Mouse (Mus musculus) CH12.LX (cell line): Measurements from ENCODE around the gene Scfd2. TPM values are rescaled to one million over a fixed set of nuclear protein-coding genes. Genes with fewer than 3 reads are reported as not detected.

Experiments
- DNase-seq: peaks from one replicate; pipeline ENCODE4 v3.0.0-alpha.2; 2013; ENCODE audit errors: extremely low read depth
- H3K27ac ChIP-seq: 2 replicates; pipeline ENCODE4 v1.5.1; 2012; ENCODE audit warnings: low read depth, mild to moderate bottlenecking, control low read depth, moderate library complexity; ENCODE audit not compliant: insufficient read depth
- H3K27me3 ChIP-seq: replicated peaks from 2 replicates; pipeline ENCODE3; 2012; ENCODE audit warnings: inconsistent platforms
- H3K36me3 ChIP-seq, 2 experiments: replicated peaks in 1 of 2; 2 replicates each; pipeline versions ENCODE3 to v1.6.1; 2012; ENCODE audit warnings: inconsistent platforms in 1 of 2, low read length in 1 of 2, mild to moderate bottlenecking in 1 of 2, mixed read lengths in 1 of 2, moderate library complexity in 1 of 2; ENCODE audit not compliant: control insufficient read depth in 1 of 2, insufficient read depth in 1 of 2
- H3K4me1 ChIP-seq, 2 experiments: 2 replicates each; pipeline ENCODE4 v1.6.1; 2012; ENCODE audit warnings: inconsistent platforms in 1 of 2, moderate library complexity in 1 of 2; ENCODE audit not compliant: insufficient read depth in 2 of 2, control insufficient read depth in 1 of 2
- H3K4me2 ChIP-seq: 2 replicates; pipeline ENCODE4 v1.6.1; 2012; ENCODE audit warnings: low read depth, mild to moderate bottlenecking, control low read depth; ENCODE audit not compliant: poor library complexity, insufficient read depth, severe bottlenecking
- H3K4me3 ChIP-seq, 3 experiments: fragments of 150-350 bp in 1 of 3; sonication (generic) in 1 of 3; replicated peaks in 1 of 3; 2 replicates each; pipeline versions ENCODE3 to v1.5.1; 2011 to 2012; ENCODE audit warnings: low read depth in 2 of 3, low read length in 2 of 3, mild to moderate bottlenecking in 2 of 3, moderate library complexity in 2 of 3, control low read depth in 1 of 3, improper control_type of control experiment in 1 of 3, inconsistent platforms in 1 of 3, mixed read lengths in 1 of 3; ENCODE audit not compliant: poor library complexity in 1 of 3
- H3K79me2 ChIP-seq: replicated peaks from 2 replicates; pipeline ENCODE4 v1.6.1; 2012; ENCODE audit warnings: mild to moderate bottlenecking, moderate library complexity; ENCODE audit not compliant: control insufficient read depth, poor library complexity, insufficient read depth, severe bottlenecking; ENCODE audit errors: extremely low read depth
- H3K9ac ChIP-seq: 2 replicates; pipeline ENCODE4 v1.6.1; 2012; ENCODE audit warnings: low read depth, mild to moderate bottlenecking, control low read depth, moderate library complexity; ENCODE audit not compliant: insufficient read depth
- H3K9me3 ChIP-seq: replicated peaks from 2 replicates; pipeline ENCODE3; 2012; ENCODE audit warnings: low read length, inconsistent platforms, mixed read lengths
- CHD1 ChIP-seq: IDR thresholded peaks from 2 replicates; pipeline ENCODE4 v1.6.1; 2012; ENCODE audit warnings: low read depth, low read length, improper control_type of control experiment, inconsistent platforms
- CHD2 ChIP-seq: IDR thresholded peaks from 2 replicates; pipeline ENCODE4 v1.6.1; 2011; ENCODE audit warnings: low read length, improper control_type of control experiment
- CTCF ChIP-seq, 2 experiments: IDR thresholded peaks in 1 of 2; conservative IDR thresholded peaks in 1 of 2; 2 replicates each; pipeline ENCODE4 v1.5.1; 2011 to 2012; ENCODE audit warnings: low read depth in 2 of 2, low read length in 2 of 2, improper control_type of control experiment in 1 of 2, inconsistent platforms in 1 of 2, mild to moderate bottlenecking in 1 of 2, moderate library complexity in 1 of 2
- ELF1 ChIP-seq: IDR thresholded peaks from 2 replicates; pipeline ENCODE4 v1.6.1; 2014; ENCODE audit warnings: low read depth, mild to moderate bottlenecking, inconsistent platforms, low read length, improper control_type of control experiment
- EP300 ChIP-seq: IDR thresholded peaks from 2 replicates; pipeline ENCODE4 v1.6.1; 2011; ENCODE audit warnings: low read length, improper control_type of control experiment
- ETS1 ChIP-seq: conservative IDR thresholded peaks from 2 replicates; pipeline ENCODE4 v1.6.1; 2012; ENCODE audit warnings: low read depth, mild to moderate bottlenecking, inconsistent platforms, low read length, improper control_type of control experiment, moderate library complexity
- GABPA ChIP-seq: IDR thresholded peaks from 2 replicates; pipeline ENCODE4 v1.6.1; 2012; ENCODE audit warnings: low read depth, low read length, improper control_type of control experiment, inconsistent platforms; ENCODE audit not compliant: insufficient replicate concordance
- IRF4 ChIP-seq: IDR thresholded peaks from 2 replicates; pipeline ENCODE4 v1.6.1; 2014; ENCODE audit warnings: low read depth, mild to moderate bottlenecking, inconsistent platforms, low read length, improper control_type of control experiment
- JUN ChIP-seq: IDR thresholded peaks from 2 replicates; pipeline ENCODE4 v1.6.1; 2011; ENCODE audit warnings: low read depth, mild to moderate bottlenecking, low read length, improper control_type of control experiment, moderate library complexity; ENCODE audit not compliant: insufficient read depth
- JUND ChIP-seq: conservative IDR thresholded peaks from 2 replicates; pipeline ENCODE4 v1.6.1; 2011; ENCODE audit warnings: low read depth, low read length, improper control_type of control experiment
- KAT2A ChIP-seq: IDR thresholded peaks from 2 replicates; pipeline ENCODE4 v1.6.1; 2012; ENCODE audit warnings: low read length, improper control_type of control experiment, inconsistent platforms; ENCODE audit not compliant: insufficient replicate concordance
- MAFK ChIP-seq: IDR thresholded peaks from 2 replicates; pipeline ENCODE4 v1.6.1; 2011; ENCODE audit warnings: low read length, improper control_type of control experiment; ENCODE audit not compliant: insufficient replicate concordance
- MAX ChIP-seq: IDR thresholded peaks from 2 replicates; pipeline ENCODE4 v1.6.1; 2011; ENCODE audit warnings: low read length, improper control_type of control experiment
- MAZ ChIP-seq: IDR thresholded peaks from 2 replicates; pipeline ENCODE4 v1.6.1; 2012; ENCODE audit warnings: low read depth, mild to moderate bottlenecking, inconsistent platforms, low read length, improper control_type of control experiment, moderate library complexity
- PAX5 ChIP-seq: IDR thresholded peaks from 2 replicates; pipeline ENCODE4 v1.6.1; 2012; ENCODE audit warnings: low read length, inconsistent platforms, mixed read lengths
- POLR2A ChIP-seq: IDR thresholded peaks from 2 replicates; pipeline ENCODE4 v1.6.1; 2011; ENCODE audit warnings: low read depth, mild to moderate bottlenecking, improper control_type of control experiment, low read length
- POLR2AphosphoS2 ChIP-seq: IDR thresholded peaks from 2 replicates; pipeline ENCODE4 v1.6.1; 2011; ENCODE audit warnings: low read depth, low read length, improper control_type of control experiment
- SIN3A ChIP-seq: IDR thresholded peaks from 2 replicates; pipeline ENCODE4 v1.6.1; 2012; ENCODE audit warnings: low read length, improper control_type of control experiment, inconsistent platforms
- SMC3 ChIP-seq: IDR thresholded peaks from 2 replicates; pipeline ENCODE4 v1.6.1; 2011; ENCODE audit warnings: low read depth, low read length, improper control_type of control experiment
- USF1 ChIP-seq: IDR thresholded peaks from 2 replicates; pipeline ENCODE4 v1.6.1; 2014; ENCODE audit warnings: low read depth, mild to moderate bottlenecking, inconsistent platforms, low read length, improper control_type of control experiment
- USF2 ChIP-seq: conservative IDR thresholded peaks from 2 replicates; pipeline ENCODE4 v1.6.1; 2011; ENCODE audit warnings: low read depth, low read length, improper control_type of control experiment
- ZC3H11A ChIP-seq: IDR thresholded peaks from 2 replicates; pipeline ENCODE4 v1.6.1; 2012; ENCODE audit warnings: low read depth, mild to moderate bottlenecking, inconsistent platforms, low read length, improper control_type of control experiment
- ZKSCAN1 ChIP-seq: IDR thresholded peaks from 2 replicates; pipeline ENCODE4 v1.6.1; 2012; ENCODE audit warnings: low read depth, inconsistent platforms, low read length, improper control_type of control experiment, borderline replicate concordance
- ZMIZ1 ChIP-seq: IDR thresholded peaks from 2 replicates; pipeline ENCODE4 v1.6.1; 2012; ENCODE audit warnings: low read depth, mild to moderate bottlenecking, inconsistent platforms, low read length, improper control_type of control experiment
- ZNF384 ChIP-seq: IDR thresholded peaks from 2 replicates; pipeline ENCODE4 v1.6.1; 2012; ENCODE audit warnings: low read depth, low read length, improper control_type of control experiment, inconsistent platforms
- dilution Hi-C: fragments of 300-500 bp; cut with MboI; formaldehyde crosslinking; loops from 2 replicates; pipeline ENCODE4 v1.14.3; 2020; ENCODE audit warnings: low sequenced_read_pairs; ENCODE audit not compliant: extremely low pct_unique_long_range_greater_than_20kb, extremely low pct_ligation_motif_present
- in situ Hi-C: fragments of 300-500 bp; cut with MboI; formaldehyde crosslinking; loops from 3 replicates; pipeline ENCODE4 v1.14.3; 2019; ENCODE audit warnings: low sequenced_read_pairs, low pct_ligation_motif_present, low pct_unique_long_range_greater_than_20kb, mixed read lengths
- polyA plus RNA-seq: library from polyadenylated mRNA; unstranded; fragments of >175 nt; gene quantifications from 2 replicates; pipeline ENCODE4 v1.2.1, GENCODE M21; 2012; ENCODE audit warnings: low read depth; ENCODE audit not compliant: insufficient read length
- total RNA-seq, 2 experiments: library from RNA; depleted of rRNA; stranded (reverse); fragments of 300-350 nt in 1 of 2; fragments of >200 nt in 1 of 2; gene quantifications; 2 replicates each; pipeline ENCODE4 v1.2.3; 2012 to 2014

The Scfd2 gene
- total and polyA plus RNA-seq, 3 experiments: 13.2 to 18.0 (median 14.4) TPM

GRCm38 (mm10) chr5:74307242-74307641 is 224.3 kb downstream of the Scfd2 start:
- Histone ChIP-seq H3K9me3 (no peaks in the 10 kb centered on the region), H3K4me3 (no peak overlapping the region), H3K36me3 (no peaks in the 10 kb centered on the region), H3K4me2 (no peak overlapping the region), H3K79me2 (no peaks in the 10 kb centered on the region), H3K4me1 (no peaks in the 10 kb centered on the region), H3K9ac (no peak overlapping the region), H3K27me3 (no peaks in the 10 kb centered on the region), H3K27ac (no peak overlapping the region)
- DNase-seq: no peak
- TF ChIP-seq ZMIZ1 (no peak), MAX (no peak), ZNF384 (no peak), MAFK (no peak), JUN (no peak), SIN3A (no peak), POLR2AphosphoS2 (no peak), USF1 (no peak), GABPA (no peak), JUND (no peak), CHD2 (no peak), ZC3H11A (no peak), EP300 (no peak), PAX5 (no peak), ZKSCAN1 (no peak), CTCF (conservative IDR thresholded peaks at IDR 0.05 in 1 of 2, IDR thresholded peaks at IDR 0.05 in 1 of 2; ENCODE audit: low read depth in 2 of 2, low read length in 2 of 2) (no peak), USF2 (no peak)
- dilution Hi-C loops: no loop called here
- in situ Hi-C loops: loop anchor here (25.0 kb wide), 1 partner anchor 630 kb away; no protein-coding TSS in a partner anchor

DNA sequence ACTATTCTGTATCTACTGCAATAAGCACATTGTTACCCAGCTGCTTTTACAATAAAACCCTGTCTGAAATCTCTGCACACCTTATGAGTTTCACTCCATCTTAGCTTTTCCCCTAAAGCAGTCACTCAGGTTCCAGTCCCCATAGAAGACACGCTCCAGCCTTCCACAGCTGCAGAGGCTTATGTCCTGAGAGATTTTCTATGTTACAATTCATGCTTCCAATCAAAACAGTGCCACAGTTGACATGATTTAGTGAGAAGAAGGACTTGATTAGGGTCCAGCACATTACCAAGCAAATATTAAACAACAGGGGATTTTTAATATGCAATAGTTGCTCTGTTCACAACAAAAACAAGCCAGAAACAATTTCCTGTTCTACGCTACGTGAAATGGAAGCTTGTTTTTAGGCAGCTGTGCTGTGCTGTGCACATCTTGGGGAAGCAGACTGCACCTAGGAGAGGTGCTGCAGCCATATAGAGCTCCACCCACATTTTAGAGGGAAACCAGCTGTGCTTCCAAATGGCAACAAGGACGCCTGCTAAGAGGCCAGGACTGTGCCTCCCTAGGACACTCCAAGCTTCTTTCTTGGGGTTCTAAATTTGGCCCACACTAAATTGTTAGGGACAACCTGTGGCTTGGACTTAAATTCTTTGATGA is 225.9 kb downstream of the Scfd2 start:
- Histone ChIP-seq H3K4me3 (no peak overlapping the region), H3K27ac (no peak overlapping the region), H3K36me3 (no peaks in the 10 kb centered on the region), H3K27me3 (no peaks in the 10 kb centered on the region), H3K79me2 (no peaks in the 10 kb centered on the region), H3K4me1 (peaks cover 0 to 2% of the 10 kb centered on the region in 2 experiments; a peak in 1 of 4 replicates), H3K4me2 (no peak overlapping the region), H3K9ac (no peak overlapping the region), H3K9me3 (no peaks in the 10 kb centered on the region)
- no peak for DNase-seq
- dilution Hi-C loops (no loop called here), in situ Hi-C loops (loop anchor here (25.0 kb wide), 1 partner anchor 632 kb away; no protein-coding TSS in a partner anchor)
- TF ChIP-seq JUND: no peak
- no peak for TF ChIP-seq ELF1
- TF ChIP-seq CHD2: no peak
- no peak for TF ChIP-seq CHD1
- TF ChIP-seq KAT2A: no peak
- TF ChIP-seq JUN: no peak
- TF ChIP-seq ZNF384: no peak
- TF ChIP-seq ETS1: no peak
- TF ChIP-seq USF1: no peak
- TF ChIP-seq MAZ: no peak
- no peak for TF ChIP-seq IRF4
- no peak for TF ChIP-seq POLR2A
- no peak for TF ChIP-seq USF2
- TF ChIP-seq SMC3: no peak
- TF ChIP-seq SIN3A: no peak
- no peak for TF ChIP-seq PAX5
- TF ChIP-seq ZKSCAN1: no peak
- TF ChIP-seq ZMIZ1: no peak
